Mouse (Mus musculus): ENCODE measurements around the gene Mvb12b. TPM values are rescaled to one million over a fixed set of nuclear protein-coding genes. Genes with fewer than 3 reads are reported as not detected.

The Mvb12b gene
- polyA plus RNA-seq, 1 experiment from 2014 or later: 14.0 TPM

DNA sequence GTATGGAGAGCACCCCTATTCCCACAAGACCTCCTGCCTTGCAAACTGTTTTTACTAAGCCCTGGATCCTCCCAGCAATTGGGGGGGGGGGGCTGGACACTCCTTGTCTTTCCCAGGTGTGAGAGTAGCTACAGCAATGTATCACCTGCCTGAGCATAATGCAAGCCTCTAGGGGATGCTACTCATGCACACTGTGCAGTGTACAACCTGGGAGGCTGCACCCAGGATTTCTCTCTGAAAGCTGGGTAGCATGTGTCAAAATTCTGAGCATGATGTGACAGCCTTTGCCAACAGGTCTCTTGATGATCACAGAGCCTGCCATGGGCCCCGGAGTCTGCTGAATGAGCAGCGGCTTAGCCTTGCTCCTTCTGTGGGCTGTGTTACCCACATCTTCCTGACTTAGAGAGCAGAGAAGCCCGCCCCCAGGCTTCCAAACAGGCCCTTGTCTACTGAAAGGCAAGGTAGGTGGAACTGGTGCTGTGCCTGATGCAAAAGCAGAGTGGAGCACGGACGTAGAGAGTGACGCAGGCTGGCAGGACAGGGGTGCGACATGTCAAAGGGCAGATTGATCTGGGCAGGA is 92.7 kb downstream of the Mvb12b start:
- H3K9me3 ChIP-seq (ENCODE audit: control insufficient read depth, low read length): no peaks in the 10 kb centered on the region
- no peaks in the 10 kb centered on the region for H3K27me3 ChIP-seq (replicated peaks; ENCODE audit: control insufficient read depth, insufficient read depth, low read length)
- H3K27ac ChIP-seq (ENCODE audit: low read depth): no peak overlapping the region
- H3K4me1 ChIP-seq (replicated peaks; ENCODE audit: control insufficient read depth, insufficient read depth, low read length): no peaks in the 10 kb centered on the region
- no peak for DNase-seq (ENCODE audit: low spot score)
- H3K4me2 ChIP-seq (ENCODE audit: low read length): no peak overlapping the region
- H3K4me3 ChIP-seq (ENCODE audit: low read depth, low read length): no peak overlapping the region
- ATAC-seq (replicated peaks; ENCODE audit: low FRiP score, low TSS enrichment, low read depth): no peak
- 88% methylated on average over 7 of the region's 7 CpGs for WGBS
- no peak overlapping the region for H3K9ac ChIP-seq (ENCODE audit: low read length)
- peaks cover 17% of the 10 kb centered on the region; the same call in 1 of the 2 replicates for H3K36me3 ChIP-seq (ENCODE audit: control insufficient read depth, insufficient read depth, low read length)

DNA sequence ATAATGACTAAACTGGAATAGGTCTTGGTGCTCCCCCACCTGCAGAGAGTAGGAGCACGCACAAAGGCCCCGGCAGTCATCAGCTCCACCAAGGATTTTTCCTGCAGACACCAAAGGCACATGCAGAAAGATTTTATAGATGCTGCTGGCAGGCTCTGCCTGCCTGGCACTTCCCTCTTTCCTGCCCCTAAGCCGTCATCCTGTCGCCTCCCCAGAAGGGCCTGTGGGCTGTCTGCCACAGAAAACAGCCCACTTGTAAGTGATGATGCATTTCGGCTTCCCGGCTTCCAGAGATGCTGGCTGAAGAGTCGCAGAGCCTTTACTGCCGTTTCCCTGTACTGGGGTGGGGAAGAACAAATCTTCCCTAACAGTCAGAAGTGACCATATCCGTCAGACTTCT is 93.3 kb downstream of the Mvb12b start:
- no peak overlapping the region for H3K9ac ChIP-seq (ENCODE audit: low read length)
- no peak overlapping the region for H3K4me3 ChIP-seq (ENCODE audit: low read depth, low read length)
- H3K27ac ChIP-seq (ENCODE audit: low read depth): no peak overlapping the region
- ATAC-seq (replicated peaks; ENCODE audit: low FRiP score, low TSS enrichment, low read depth) (no peak), DNase-seq (ENCODE audit: low spot score) (no peak)
- H3K4me1 ChIP-seq (replicated peaks; ENCODE audit: control insufficient read depth, insufficient read depth, low read length): no peaks in the 10 kb centered on the region
- 36% methylated on average over 9 of the region's 9 CpGs for WGBS
- no peak overlapping the region for H3K4me2 ChIP-seq (ENCODE audit: low read length)
- no peaks in the 10 kb centered on the region for H3K27me3 ChIP-seq (replicated peaks; ENCODE audit: control insufficient read depth, insufficient read depth, low read length)
- no peaks in the 10 kb centered on the region for H3K9me3 ChIP-seq (ENCODE audit: control insufficient read depth, low read length)
- peaks cover 17% of the 10 kb centered on the region; the same call in 1 of the 2 replicates for H3K36me3 ChIP-seq (ENCODE audit: control insufficient read depth, insufficient read depth, low read length)

DNA sequence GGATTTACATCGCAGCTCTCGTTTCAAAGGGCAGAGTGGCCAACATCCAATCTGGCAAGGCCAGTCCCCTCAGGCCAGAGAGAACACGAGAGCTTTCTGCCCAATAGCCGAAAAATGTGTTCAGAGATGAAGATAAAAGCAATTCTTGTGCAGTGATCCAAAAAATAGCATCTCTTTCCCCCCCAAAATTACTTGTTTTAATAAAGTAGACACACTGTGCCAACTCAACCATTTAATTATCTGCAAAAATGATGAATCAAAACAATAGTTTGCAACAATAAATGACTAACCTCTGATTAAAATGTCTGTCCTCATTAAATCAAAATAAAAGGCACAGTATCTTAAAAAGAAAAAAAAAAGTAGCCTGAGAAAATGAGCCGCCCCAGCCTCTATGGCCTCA is 97.4 kb downstream of the Mvb12b start:
- no peak overlapping the region for H3K4me3 ChIP-seq (ENCODE audit: low read depth, low read length)
- WGBS: 85% methylated on average over 5 of the region's 5 CpGs
- no peak overlapping the region for H3K4me2 ChIP-seq (ENCODE audit: low read length)
- no peak for ATAC-seq (replicated peaks; ENCODE audit: low FRiP score, low TSS enrichment, low read depth)
- no peaks in the 10 kb centered on the region for H3K27me3 ChIP-seq (replicated peaks; ENCODE audit: control insufficient read depth, insufficient read depth, low read length)
- peaks cover 3% of the 10 kb centered on the region; the same call in 1 of the 2 replicates for H3K36me3 ChIP-seq (ENCODE audit: control insufficient read depth, insufficient read depth, low read length)
- no peak for DNase-seq (ENCODE audit: low spot score)
- H3K9me3 ChIP-seq (ENCODE audit: control insufficient read depth, low read length): no peaks in the 10 kb centered on the region
- no peaks in the 10 kb centered on the region for H3K4me1 ChIP-seq (replicated peaks; ENCODE audit: control insufficient read depth, insufficient read depth, low read length)
- no peak overlapping the region for H3K9ac ChIP-seq (ENCODE audit: low read length)
- no peak overlapping the region for H3K27ac ChIP-seq (ENCODE audit: low read depth)

DNA sequence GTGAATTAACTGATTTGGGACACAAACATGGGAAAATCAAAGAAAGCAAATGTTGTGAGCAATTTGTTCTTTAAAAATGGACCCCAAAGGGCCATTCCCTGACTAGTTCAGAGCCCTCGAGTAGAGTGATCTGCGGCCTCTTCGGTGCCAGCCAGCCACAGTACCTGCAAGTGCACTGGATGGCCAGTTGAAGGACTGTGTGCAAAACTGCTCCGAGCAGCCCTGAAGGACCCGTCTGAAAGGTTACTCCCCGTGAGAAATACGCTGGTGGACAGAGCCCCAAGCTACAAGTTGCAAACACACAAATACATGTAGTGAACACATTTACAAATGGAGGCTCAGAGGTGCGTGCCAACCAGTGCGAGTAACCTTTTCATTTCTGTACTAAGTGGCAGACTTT is 98.0 kb downstream of the Mvb12b start:
- Histone ChIP-seq H3K4me2 (ENCODE audit: low read length) (no peak overlapping the region), H3K27me3 (replicated peaks; ENCODE audit: control insufficient read depth, insufficient read depth, low read length) (no peaks in the 10 kb centered on the region), H3K4me3 (ENCODE audit: low read depth, low read length) (no peak overlapping the region), H3K27ac (ENCODE audit: low read depth) (no peak overlapping the region), H3K36me3 (ENCODE audit: control insufficient read depth, insufficient read depth, low read length) (peaks cover 3% of the 10 kb centered on the region; the same call in 1 of the 2 replicates), H3K9me3 (ENCODE audit: control insufficient read depth, low read length) (no peaks in the 10 kb centered on the region), H3K4me1 (replicated peaks; ENCODE audit: control insufficient read depth, insufficient read depth, low read length) (no peaks in the 10 kb centered on the region), H3K9ac (ENCODE audit: low read length) (no peak overlapping the region)
- DNase-seq (ENCODE audit: low spot score) (no peak), ATAC-seq (replicated peaks; ENCODE audit: low FRiP score, low TSS enrichment, low read depth) (no peak)
- 65% methylated on average over 9 of the region's 9 CpGs for WGBS

DNA sequence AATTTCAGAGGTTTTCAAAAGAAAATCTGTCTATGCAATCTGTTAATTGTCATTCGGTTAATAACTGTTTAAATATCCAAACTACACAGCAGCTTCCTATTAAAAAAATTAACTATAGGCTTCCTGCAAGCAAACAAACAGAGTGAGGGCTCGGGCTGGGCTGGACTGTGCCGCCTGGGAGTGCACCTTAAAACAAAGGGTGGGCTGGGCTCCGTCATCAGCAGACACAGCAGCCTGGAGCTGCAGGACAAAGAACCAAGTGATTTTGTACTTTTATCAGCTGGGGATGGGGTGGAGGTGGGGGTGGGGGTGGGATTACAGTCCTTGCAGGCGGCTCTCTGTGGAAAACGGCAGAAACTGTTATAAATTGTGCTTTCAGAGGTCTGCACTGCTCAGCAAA is 98.5 kb downstream of the Mvb12b start:
- ATAC-seq (replicated peaks; ENCODE audit: low FRiP score, low TSS enrichment, low read depth) (no peak), DNase-seq (ENCODE audit: low spot score) (no peak)
- H3K4me2 ChIP-seq (ENCODE audit: low read length): no peak overlapping the region

DNA sequence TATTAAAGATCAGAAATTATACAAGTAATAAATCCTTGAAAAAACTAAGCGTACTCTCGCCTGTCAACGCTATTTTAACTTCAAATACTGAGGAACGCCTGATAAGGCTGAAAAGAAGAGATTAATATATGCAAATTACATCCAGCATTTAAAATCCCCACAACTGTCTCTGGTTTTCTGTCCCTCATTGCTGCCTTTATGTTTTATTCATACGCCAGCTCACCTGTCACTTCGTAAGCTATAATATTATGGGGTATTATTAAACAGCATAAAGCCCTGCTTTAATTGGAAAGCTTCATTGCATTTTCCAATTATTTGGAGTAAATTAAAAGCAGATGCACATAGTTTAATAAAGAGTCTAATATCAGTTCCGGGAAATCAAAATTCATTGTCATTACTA is 98.9 kb downstream of the Mvb12b start:
- 88% methylated on average over 7 of the region's 7 CpGs for WGBS
- Histone ChIP-seq H3K4me2 (ENCODE audit: low read length) (no peak overlapping the region), H3K36me3 (ENCODE audit: control insufficient read depth, insufficient read depth, low read length) (peaks cover 2% of the 10 kb centered on the region; the same call in 1 of the 2 replicates), H3K27me3 (replicated peaks; ENCODE audit: control insufficient read depth, insufficient read depth, low read length) (no peaks in the 10 kb centered on the region), H3K27ac (ENCODE audit: low read depth) (no peak overlapping the region), H3K4me1 (replicated peaks; ENCODE audit: control insufficient read depth, insufficient read depth, low read length) (no peaks in the 10 kb centered on the region), H3K4me3 (ENCODE audit: low read depth, low read length) (no peak overlapping the region), H3K9me3 (ENCODE audit: control insufficient read depth, low read length) (no peaks in the 10 kb centered on the region), H3K9ac (ENCODE audit: low read length) (no peak overlapping the region)
- no peak for DNase-seq (ENCODE audit: low spot score)
- ATAC-seq (replicated peaks; ENCODE audit: low FRiP score, low TSS enrichment, low read depth): no peak

More for the DNA sequence above, 98.5 kb downstream of the Mvb12b start:
- Histone ChIP-seq H3K4me1 (replicated peaks; ENCODE audit: control insufficient read depth, insufficient read depth, low read length) (no peaks in the 10 kb centered on the region), H3K4me3 (ENCODE audit: low read depth, low read length) (no peak overlapping the region), H3K9me3 (ENCODE audit: control insufficient read depth, low read length) (no peaks in the 10 kb centered on the region), H3K36me3 (ENCODE audit: control insufficient read depth, insufficient read depth, low read length) (peaks cover 3% of the 10 kb centered on the region; the same call in 1 of the 2 replicates), H3K27me3 (replicated peaks; ENCODE audit: control insufficient read depth, insufficient read depth, low read length) (no peaks in the 10 kb centered on the region), H3K27ac (ENCODE audit: low read depth) (no peak overlapping the region), H3K9ac (ENCODE audit: low read length) (no peak overlapping the region)
- 32% methylated on average over 6 of the region's 6 CpGs for WGBS

DNA sequence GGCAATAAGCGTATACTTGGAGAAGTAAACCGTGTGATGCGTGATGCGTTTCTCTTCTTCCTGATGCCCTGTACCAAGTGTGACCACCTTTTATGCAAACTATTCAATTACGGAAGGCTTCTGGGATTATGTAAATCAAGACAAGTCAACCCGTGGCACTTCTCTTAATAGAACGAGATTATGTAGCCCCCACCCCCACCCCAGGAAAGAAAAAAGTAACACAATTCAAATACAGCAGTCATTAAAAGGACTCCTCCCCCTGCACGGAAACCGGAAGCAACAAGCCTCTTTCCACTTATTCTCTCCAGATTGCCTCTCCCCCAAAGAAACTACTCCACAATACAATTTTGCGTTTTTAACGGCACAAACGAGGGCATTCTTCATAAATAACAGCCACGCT is 99.6 kb downstream of the Mvb12b start:
- no peak overlapping the region for H3K4me2 ChIP-seq (ENCODE audit: low read length)
- DNase-seq (ENCODE audit: low spot score) (no peak), ATAC-seq (replicated peaks; ENCODE audit: low FRiP score, low TSS enrichment, low read depth) (no peak)
- H3K36me3 ChIP-seq (ENCODE audit: control insufficient read depth, insufficient read depth, low read length): 0 out of 2 replicates have a peak, but pooled peaks cover 4% of the 10 kb centered on the region
- H3K27me3 ChIP-seq (replicated peaks; ENCODE audit: control insufficient read depth, insufficient read depth, low read length): no peaks in the 10 kb centered on the region
- 76% methylated on average over 13 of the region's 13 CpGs for WGBS
- H3K9me3 ChIP-seq (ENCODE audit: control insufficient read depth, low read length): no peaks in the 10 kb centered on the region
- no peak overlapping the region for H3K4me3 ChIP-seq (ENCODE audit: low read depth, low read length)
- H3K9ac ChIP-seq (ENCODE audit: low read length): no peak overlapping the region
- H3K4me1 ChIP-seq (replicated peaks; ENCODE audit: control insufficient read depth, insufficient read depth, low read length): no peaks in the 10 kb centered on the region
- H3K27ac ChIP-seq (ENCODE audit: low read depth): no peak overlapping the region

DNA sequence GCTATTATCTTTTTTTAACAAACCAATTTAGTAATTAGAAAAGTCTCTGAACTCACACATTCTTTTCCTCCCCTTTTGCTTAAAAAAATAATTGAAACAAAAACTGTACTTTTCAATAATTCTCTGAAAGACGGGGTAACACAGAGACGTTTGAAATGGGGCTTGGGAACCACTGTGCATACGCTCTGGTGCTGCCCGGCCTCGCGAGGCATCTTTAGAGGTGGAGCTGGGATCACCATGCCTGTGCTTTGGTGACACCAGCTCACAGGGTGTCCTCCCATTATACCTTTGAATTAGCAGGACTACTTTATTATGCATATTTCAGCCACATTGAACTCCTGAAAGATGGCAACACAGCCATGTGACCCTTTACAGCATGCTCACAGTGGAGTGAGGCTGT is 101.7 kb downstream of the Mvb12b start:
- H3K27me3 ChIP-seq (replicated peaks; ENCODE audit: control insufficient read depth, insufficient read depth, low read length): no peaks in the 10 kb centered on the region

DNA sequence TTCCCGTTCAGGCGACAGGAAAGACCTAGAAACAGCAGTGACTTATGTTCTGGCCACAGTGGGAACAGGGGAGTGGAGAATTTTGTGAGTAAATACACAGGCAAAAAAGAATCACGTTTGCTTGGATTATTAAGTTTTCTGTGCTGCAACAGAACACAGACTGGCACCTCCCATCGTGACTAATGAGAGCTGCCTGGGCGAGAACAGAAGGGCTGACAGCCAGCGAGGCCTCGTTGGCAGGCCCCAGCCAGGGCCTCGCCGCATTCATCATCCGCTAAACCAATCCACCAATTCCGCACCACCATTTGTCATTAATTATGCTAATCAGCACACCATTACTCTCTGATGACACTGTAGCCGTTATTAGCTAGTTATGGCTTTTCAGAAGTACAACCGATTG is 102.2 kb downstream of the Mvb12b start:
- peaks cover 5% of the 10 kb centered on the region; the same call in 1 of the 2 replicates for H3K4me1 ChIP-seq (replicated peaks; ENCODE audit: control insufficient read depth, insufficient read depth, low read length)
- ATAC-seq (replicated peaks; ENCODE audit: low FRiP score, low TSS enrichment, low read depth) (no peak), DNase-seq (ENCODE audit: low spot score) (no peak)
- no peak overlapping the region for H3K9ac ChIP-seq (ENCODE audit: low read length)
- no peak overlapping the region for H3K4me2 ChIP-seq (ENCODE audit: low read length)
- H3K27me3 ChIP-seq (replicated peaks; ENCODE audit: control insufficient read depth, insufficient read depth, low read length): no peaks in the 10 kb centered on the region
- H3K36me3 ChIP-seq (ENCODE audit: control insufficient read depth, insufficient read depth, low read length): 0 out of 2 replicates have a peak, but pooled peaks cover 5% of the 10 kb centered on the region
- H3K4me3 ChIP-seq (ENCODE audit: low read depth, low read length): no peak overlapping the region
- no peaks in the 10 kb centered on the region for H3K9me3 ChIP-seq (ENCODE audit: control insufficient read depth, low read length)
- no peak overlapping the region for H3K27ac ChIP-seq (ENCODE audit: low read depth)
- WGBS: 69% methylated on average over 13 of the region's 13 CpGs

More for the DNA sequence above, 101.7 kb downstream of the Mvb12b start:
- H3K4me1 ChIP-seq (replicated peaks; ENCODE audit: control insufficient read depth, insufficient read depth, low read length): peaks cover 5% of the 10 kb centered on the region; the same call in 1 of the 2 replicates
- no peak overlapping the region for H3K4me3 ChIP-seq (ENCODE audit: low read depth, low read length)
- no peak overlapping the region for H3K27ac ChIP-seq (ENCODE audit: low read depth)
- 0 out of 2 replicates have a peak, but pooled peaks cover 5% of the 10 kb centered on the region for H3K36me3 ChIP-seq (ENCODE audit: control insufficient read depth, insufficient read depth, low read length)
- ATAC-seq (replicated peaks; ENCODE audit: low FRiP score, low TSS enrichment, low read depth): no peak
- no peak for DNase-seq (ENCODE audit: low spot score)
- H3K4me2 ChIP-seq (ENCODE audit: low read length): no peak overlapping the region
- H3K9me3 ChIP-seq (ENCODE audit: control insufficient read depth, low read length): no peaks in the 10 kb centered on the region
- no peak overlapping the region for H3K9ac ChIP-seq (ENCODE audit: low read length)
- 91% methylated on average over 6 of the region's 6 CpGs for WGBS
